ENCODE assay signal across 17 mouse cellular contexts in the genomic region with DNA sequence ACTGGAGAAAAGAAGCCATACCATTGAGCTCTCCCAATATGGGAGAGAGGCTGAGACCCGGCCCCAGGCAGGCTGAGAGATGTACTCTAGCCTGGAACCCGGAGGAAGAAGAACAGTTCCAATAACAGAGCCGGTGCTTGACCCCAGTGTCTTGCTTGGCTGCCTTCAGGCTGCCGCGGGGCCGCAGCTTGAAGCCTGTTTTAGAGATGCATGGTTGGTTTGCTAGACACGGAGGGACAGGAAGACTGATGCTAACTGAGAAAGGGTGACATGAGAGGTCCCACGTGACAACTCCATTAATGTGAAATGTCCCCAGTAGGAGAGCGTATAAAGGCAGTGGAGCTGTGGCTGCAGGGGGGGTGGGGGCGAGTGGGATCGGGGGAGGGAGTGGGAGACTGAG.
DNase-seq lines count a peak whose midpoint lies in the region; ATAC-seq and TF ChIP-seq lines count a peak whose summit lies in the region.
"Had no signal": no experiment of that assay in that cellular context is flagged by ENCODE, and none has a peak within 500 bp of the region (broad histone marks: within the 10 kb centered on the region; RNA-seq: fewer than 3 reads in every experiment).

No protein-coding gene starts in this region.

- peaks cover 87% of the 10 kb centered on the region for H3K4me1 ChIP-seq in forebrain, embryonic 13.5 days
- H3K4me1 ChIP-seq in forebrain, embryonic 11.5 days (replicated peaks; ENCODE audit: control insufficient read depth, insufficient read depth, low read length) = peaks cover 44% of the 10 kb centered on the region
- peaks cover 91% of the 10 kb centered on the region for H3K4me1 ChIP-seq in midbrain, embryonic 10.5 days
- peaks cover 30% of the 10 kb centered on the region for H3K4me1 ChIP-seq in midbrain, postnatal 0 days (ENCODE audit: insufficient read depth, low read length)
- peaks cover 90% of the 10 kb centered on the region for H3K4me1 ChIP-seq in limb, embryonic 10.5 days
- peaks cover 33% of the 10 kb centered on the region for H3K4me1 ChIP-seq in thymus, adult 2 months (replicated peaks; ENCODE audit: control insufficient read depth, insufficient read depth, low read length)

- WGBS in forebrain, embryonic 13.5 days = 32% methylated on average over 11 of the region's 11 CpGs
- WGBS in forebrain, embryonic 11.5 days = 33% methylated on average over 11 of the region's 11 CpGs
- WGBS in midbrain, embryonic 10.5 days = 31% methylated on average over 11 of the region's 11 CpGs
- 24% methylated on average over 11 of the region's 11 CpGs for WGBS in midbrain, postnatal 0 days
- WGBS in limb, embryonic 10.5 days = 65% methylated on average over 11 of the region's 11 CpGs
- 92% methylated on average over 11 of the region's 11 CpGs for WGBS in thymus, adult 2 months

- no peak for TF ChIP-seq CTCF in midbrain, postnatal 0 days (IDR thresholded peaks at IDR 0.05)
- TF ChIP-seq CTCF in thymus, adult 2 months (IDR thresholded peaks at IDR 0.05; ENCODE audit: borderline replicate concordance, control insufficient read depth, extremely low read depth, insufficient read depth, low read length, poor library complexity) = no peak

- H3K9ac ChIP-seq in forebrain, embryonic 13.5 days = 0 out of 2 replicates have a peak overlapping the region, but pooled peaks have one; percentile 27
- no peak overlapping the region for H3K9ac ChIP-seq in forebrain, embryonic 11.5 days (ENCODE audit: low read length)
- H3K9ac ChIP-seq in midbrain, postnatal 0 days (replicated peaks; ENCODE audit: low read length, poor library complexity, severe bottlenecking) = no peak overlapping the region
- H3K9ac ChIP-seq: limb, embryonic 13.5 days; stomach, embryonic 15.5 days had no signal

- no peak overlapping the region for H3K4me3 ChIP-seq in forebrain, embryonic 13.5 days
- H3K4me3 ChIP-seq in forebrain, embryonic 11.5 days (ENCODE audit: low read depth, low read length) = no peak overlapping the region
- H3K4me3 ChIP-seq in midbrain, embryonic 10.5 days = no peak overlapping the region
- H3K4me3 ChIP-seq in midbrain, postnatal 0 days (ENCODE audit: low read depth, low read length) = no peak overlapping the region
- no peak overlapping the region for H3K4me3 ChIP-seq in limb, embryonic 10.5 days
- H3K4me3 ChIP-seq in thymus, adult 2 months (ENCODE audit: control insufficient read depth, insufficient read depth, low read length) = no peak overlapping the region
- H3K4me3 ChIP-seq: limb, embryonic 13.5 days; stomach, embryonic 15.5 days had no signal

- peak overlapping the region; percentile 40; the same call in 1 of the 2 replicates for H3K27ac ChIP-seq in forebrain, embryonic 13.5 days
- H3K27ac ChIP-seq in forebrain, embryonic 11.5 days (ENCODE audit: low read depth, low read length) = no peak overlapping the region
- peak overlapping the region; percentile 76 for H3K27ac ChIP-seq in midbrain, embryonic 10.5 days (replicated peaks)
- no peak overlapping the region for H3K27ac ChIP-seq in midbrain, postnatal 0 days (ENCODE audit: low read depth, low read length)
- H3K27ac ChIP-seq in limb, embryonic 10.5 days = peak overlapping the region; percentile 50; the same call in 1 of the 2 replicates
- H3K27ac ChIP-seq in thymus, adult 2 months (ENCODE audit: control insufficient read depth, insufficient read depth, low read length) = no peak overlapping the region
- H3K27ac ChIP-seq: limb, embryonic 13.5 days; macrophage had no signal

- no peaks in the 10 kb centered on the region for H3K36me3 ChIP-seq in forebrain, embryonic 13.5 days (ENCODE audit: poor library complexity, severe bottlenecking)
- no peaks in the 10 kb centered on the region for H3K36me3 ChIP-seq in forebrain, embryonic 11.5 days (ENCODE audit: control insufficient read depth, insufficient read depth, low read length)
- H3K36me3 ChIP-seq in midbrain, embryonic 10.5 days = no peaks in the 10 kb centered on the region
- no peaks in the 10 kb centered on the region for H3K36me3 ChIP-seq in midbrain, postnatal 0 days (ENCODE audit: insufficient read depth, low read length)
- no peaks in the 10 kb centered on the region for H3K36me3 ChIP-seq in limb, embryonic 10.5 days
- H3K36me3 ChIP-seq in splenic B cell, adult 2 months (ENCODE audit: control insufficient read depth, insufficient read depth, low read length, poor library complexity, severe bottlenecking) = no peaks in the 10 kb centered on the region
- no peaks in the 10 kb centered on the region for H3K36me3 ChIP-seq in thymus, adult 2 months (ENCODE audit: control insufficient read depth, insufficient read depth, low read length)
- H3K36me3 ChIP-seq: limb, embryonic 13.5 days; stomach, embryonic 15.5 days had no signal

- no peak for ATAC-seq in forebrain, embryonic 13.5 days
- ATAC-seq in forebrain, embryonic 11.5 days (replicated peaks; ENCODE audit: low FRiP score) = no peak
- ATAC-seq in midbrain, postnatal 0 days (ENCODE audit: low FRiP score) = no peak
- ATAC-seq in CD4-positive, CD25-positive, alpha-beta regulatory T cell, adult 4 months = no peak

- no peak overlapping the region for H3K4me2 ChIP-seq in forebrain, embryonic 13.5 days
- H3K4me2 ChIP-seq in forebrain, embryonic 11.5 days (ENCODE audit: low read depth, low read length, severe bottlenecking) = no peak overlapping the region
- no peak overlapping the region for H3K4me2 ChIP-seq in midbrain, postnatal 0 days (ENCODE audit: low read depth, low read length, poor library complexity, severe bottlenecking)
- H3K4me2 ChIP-seq: limb, embryonic 13.5 days; stomach, embryonic 15.5 days had no signal

- H3K27me3 ChIP-seq in forebrain, embryonic 13.5 days = 0 out of 2 replicates have a peak, but pooled peaks cover 5% of the 10 kb centered on the region
- no peaks in the 10 kb centered on the region for H3K27me3 ChIP-seq in forebrain, embryonic 11.5 days (ENCODE audit: control insufficient read depth, insufficient read depth, low read length)
- H3K27me3 ChIP-seq in midbrain, embryonic 10.5 days (ENCODE audit: low read depth, poor library complexity, severe bottlenecking) = peaks cover 57% of the 10 kb centered on the region
- no peaks in the 10 kb centered on the region for H3K27me3 ChIP-seq in midbrain, postnatal 0 days (ENCODE audit: insufficient read depth, low read length)
- 0 out of 2 replicates have a peak, but pooled peaks cover 8% of the 10 kb centered on the region for H3K27me3 ChIP-seq in limb, embryonic 10.5 days (ENCODE audit: low read depth, poor library complexity, severe bottlenecking)
- H3K27me3 ChIP-seq in splenic B cell, adult 2 months (ENCODE audit: control insufficient read depth, insufficient read depth, low read length, poor library complexity, severe bottlenecking) = no peaks in the 10 kb centered on the region
- H3K27me3 ChIP-seq in thymus, adult 2 months (ENCODE audit: control insufficient read depth, insufficient read depth, low read length) = no peaks in the 10 kb centered on the region
- H3K27me3 ChIP-seq: limb, embryonic 13.5 days; stomach, embryonic 15.5 days had no signal

- H3K9me3 ChIP-seq in forebrain, embryonic 13.5 days (replicated peaks) = no peaks in the 10 kb centered on the region
- no peaks in the 10 kb centered on the region for H3K9me3 ChIP-seq in forebrain, embryonic 11.5 days (ENCODE audit: control insufficient read depth, low read length)
- no peaks in the 10 kb centered on the region for H3K9me3 ChIP-seq in midbrain, embryonic 10.5 days (replicated peaks)
- H3K9me3 ChIP-seq in midbrain, postnatal 0 days (ENCODE audit: low read length) = no peaks in the 10 kb centered on the region
- H3K9me3 ChIP-seq in limb, embryonic 10.5 days (replicated peaks) = no peaks in the 10 kb centered on the region
- H3K9me3 ChIP-seq: limb, embryonic 13.5 days; stomach, embryonic 15.5 days had no signal

- no peak for DNase-seq in forebrain, embryonic 11.5 days (ENCODE audit: low spot score)
- DNase-seq in midbrain, embryonic 10.5 days (ENCODE audit: low spot score) = no peak
- DNase-seq in midbrain, postnatal 0 days (ENCODE audit: low spot score) = no peak
- DNase-seq in limb, embryonic 10.5 days (ENCODE audit: low spot score) = no peak
- peak; percentile 42 for DNase-seq in splenic B cell, adult 2 months (ENCODE audit: low read depth, low spot score)
- no peak for DNase-seq in thymus, adult 2 months
- DNase-seq: adrenal gland, adult 8-10 months; cerebellum, adult 8-10 months; gastrocnemius, postnatal 10 days; heart, postnatal 4 days; lung, adult 18-20 months; thymus, postnatal 25 days had no signal

- no peak for TF ChIP-seq POLR2A in thymus, adult 2 months (IDR thresholded peaks at IDR 0.05; ENCODE audit: control insufficient read depth, extremely low read depth, insufficient read depth, low read length, poor library complexity)

Comparison
In these comparisons a context has a peak if more than half of its experiments do, and no peak if none do; other contexts are left out.
1. H3K27ac ChIP-seq: peak in forebrain, embryonic 13.5 days (single experiment), midbrain, embryonic 10.5 days (single experiment) and limb, embryonic 10.5 days (single experiment); none in forebrain, embryonic 11.5 days (single experiment), midbrain, postnatal 0 days (single experiment) and thymus, adult 2 months (single experiment).